Mouse (Mus musculus): ENCODE results near the gene Ulbp1. TPM values are rescaled to one million over a fixed set of nuclear protein-coding genes. Genes with fewer than 3 reads are reported as not detected.

Gene Ulbp1
- polyA plus RNA-seq, 1 experiment from 2014 or later = 9.7 TPM

GRCm38 (mm10) chr10:7391935-7392930 lies 81.2 kb downstream of the Ulbp1 start:
- under 1% methylated on average over 73 of the region's 73 CpGs for WGBS
- peak; percentile 66 for ATAC-seq (ENCODE audit: insufficient number of reproducible peaks, low FRiP score)

GRCm38 (mm10) chr10:7391561-7391934 lies 81.9 kb downstream of the Ulbp1 start:
- H3K27ac ChIP-seq (ENCODE audit: poor library complexity, severe bottlenecking) = no peak overlapping the region
- peaks cover 9% of the 10 kb centered on the region for H3K4me1 ChIP-seq (replicated peaks)
- peak overlapping the region; percentile 57 for H3K9ac ChIP-seq
- peak overlapping the region; percentile 54 for H3K4me3 ChIP-seq
- peaks cover 20% of the 10 kb centered on the region for H3K27me3 ChIP-seq (replicated peaks)
- peak; percentile 23; the same call in 1 of the 2 replicates for ATAC-seq (ENCODE audit: insufficient number of reproducible peaks, low FRiP score)
- peak overlapping the region; percentile 100 for H3K4me2 ChIP-seq
- 0% methylated on average over 19 of the region's 20 CpGs for WGBS
- no peaks in the 10 kb centered on the region for H3K9me3 ChIP-seq (replicated peaks)
- no peaks in the 10 kb centered on the region for H3K36me3 ChIP-seq

More at GRCm38 (mm10) chr10:7391935-7392930, 81.2 kb downstream of the Ulbp1 start:
- H3K27me3 ChIP-seq (replicated peaks) = peaks cover 20% of the 10 kb centered on the region
- H3K9me3 ChIP-seq (replicated peaks) = no peaks in the 10 kb centered on the region
- H3K4me2 ChIP-seq = peak overlapping the region; percentile 100
- H3K4me3 ChIP-seq = peak overlapping the region; percentile 54
- peak overlapping the region; percentile 57 for H3K9ac ChIP-seq
- H3K4me1 ChIP-seq (replicated peaks) = peaks cover 9% of the 10 kb centered on the region
- H3K36me3 ChIP-seq = no peaks in the 10 kb centered on the region
- H3K27ac ChIP-seq (ENCODE audit: poor library complexity, severe bottlenecking) = no peak overlapping the region

- ATAC-seq (ENCODE audit: insufficient number of reproducible peaks, low FRiP score) = peak; percentile 60
- H3K9ac ChIP-seq = peak overlapping the region; percentile 76
- peak overlapping the region; percentile 54 for H3K4me3 ChIP-seq
- peaks cover 9% of the 10 kb centered on the region for H3K4me1 ChIP-seq (replicated peaks)
- H3K27me3 ChIP-seq (replicated peaks) = peaks cover 20% of the 10 kb centered on the region
- H3K4me2 ChIP-seq = peak overlapping the region; percentile 100
- no peaks in the 10 kb centered on the region for H3K36me3 ChIP-seq
- H3K9me3 ChIP-seq (replicated peaks) = no peaks in the 10 kb centered on the region
- H3K27ac ChIP-seq (ENCODE audit: poor library complexity, severe bottlenecking) = no peak overlapping the region
- WGBS = under 1% methylated on average over 28 of the region's 31 CpGs
Measured at GRCm38 (mm10) chr10:7391108-7391507, 82.3 kb downstream of the Ulbp1 start.

Other genes starting within 250 kb of the Ulbp1 start
- gene Lrp11, start 116.2 kb upstream of the Ulbp1 start, polyA plus RNA-seq (2016; fragmentation: Nextera tagmentation; extraction: Ambion mirVana) = 3.2 and 3.9 TPM in 2 replicates
- gene Nup43, start 193.9 kb upstream of the Ulbp1 start, polyA plus RNA-seq (2016; fragmentation: Nextera tagmentation; extraction: Ambion mirVana) = 34.5 and 39.7 TPM in 2 replicates
- 131 and 134 TPM in 2 replicates for gene Pcmt1, start 207.5 kb upstream of the Ulbp1 start, polyA plus RNA-seq (2016; fragmentation: Nextera tagmentation; extraction: Ambion mirVana)
- gene Lats1, start 207.6 kb upstream of the Ulbp1 start, polyA plus RNA-seq (2016; fragmentation: Nextera tagmentation; extraction: Ambion mirVana) = 5.5 and 5.8 TPM in 2 replicates

Measured in heart, embryonic 12.5 days (tissue).